Mouse (Mus musculus) 416B (cell line): ENCODE results near the gene Tsga8.

ENCODE experiments used
- DNase-seq: peaks from one replicate; pipeline ENCODE4 v3.0.0; 2011; ENCODE audit warnings: low read depth

The Tsga8 gene

GRCm38 (mm10) chrX:83487598-83487997 lies at the start of gene Tsga8:
Gene Tsga8 (minus strand): TSS chrX:83487924.
- no peak for DNase-seq
